Mouse (Mus musculus): ENCODE measurements around the gene Vcl. TPM values are rescaled to one million over a fixed set of nuclear protein-coding genes. Genes with fewer than 3 reads are reported as not detected.

Vcl gene
- polyA plus RNA-seq, 1 experiment from 2014 or later = 57.7 TPM

DNA sequence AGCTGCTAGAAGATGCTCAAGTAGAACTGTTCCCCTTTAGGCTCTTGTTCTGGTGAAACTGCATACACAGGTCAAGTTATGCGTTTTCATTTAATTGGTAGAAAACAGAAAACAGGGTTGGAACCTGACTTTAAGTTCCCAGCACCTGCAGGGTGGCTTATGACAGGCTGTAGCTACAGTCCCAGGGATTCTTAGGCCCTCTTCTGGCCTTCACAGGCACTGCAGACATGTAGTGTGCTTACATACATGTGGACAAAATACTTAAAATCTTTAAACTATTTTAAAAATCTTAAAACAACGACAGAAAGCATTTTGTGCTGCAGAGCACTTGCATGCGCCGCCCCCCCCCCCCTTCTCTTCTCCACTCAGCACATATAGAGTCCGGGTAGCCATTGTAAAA is 140.4 kb downstream of the Vcl start:
- WGBS = 89% methylated on average over 5 of the region's 5 CpGs
- Histone ChIP-seq H3K27me3 (ENCODE audit: insufficient read depth, low read length) (no peaks in the 10 kb centered on the region), H3K4me1 (ENCODE audit: insufficient read depth, low read length) (peaks cover 9% of the 10 kb centered on the region), H3K27ac (ENCODE audit: low read length) (no peak overlapping the region), H3K36me3 (ENCODE audit: insufficient read depth, low read length) (no peaks in the 10 kb centered on the region), H3K4me3 (ENCODE audit: low read length) (no peak overlapping the region), H3K9me3 (ENCODE audit: low read length) (no peaks in the 10 kb centered on the region), H3K9ac (replicated peaks; ENCODE audit: low read length) (no peak overlapping the region), H3K4me2 (replicated peaks; ENCODE audit: low read depth, low read length) (no peak overlapping the region)
- no peak for ATAC-seq (ENCODE audit: low FRiP score, low TSS enrichment)

DNA sequence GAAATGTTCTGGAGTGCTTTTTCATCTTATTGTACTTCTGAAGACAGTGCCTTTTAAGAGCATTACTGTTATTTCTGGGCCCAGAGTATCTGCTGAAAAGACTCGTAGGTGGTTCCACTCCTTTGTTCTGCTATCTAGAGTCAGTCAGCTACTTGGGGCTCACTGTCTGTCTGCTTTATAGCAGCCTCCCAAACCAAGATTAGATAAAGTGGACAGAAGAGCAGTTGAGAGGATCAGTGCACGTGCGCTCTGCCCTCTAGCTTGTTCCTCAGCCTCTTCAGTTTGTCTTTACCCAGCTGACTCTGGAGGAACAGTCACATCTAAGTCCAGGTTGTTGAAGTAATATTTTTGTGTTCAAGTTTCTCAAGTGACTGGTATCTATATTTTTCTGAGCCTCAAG is 144.8 kb downstream of the Vcl start:
- Histone ChIP-seq H3K9ac (replicated peaks; ENCODE audit: low read length) (no peak overlapping the region), H3K4me3 (ENCODE audit: low read length) (no peak overlapping the region), H3K4me2 (replicated peaks; ENCODE audit: low read depth, low read length) (no peak overlapping the region), H3K27me3 (ENCODE audit: insufficient read depth, low read length) (no peaks in the 10 kb centered on the region), H3K36me3 (ENCODE audit: insufficient read depth, low read length) (no peaks in the 10 kb centered on the region), H3K27ac (ENCODE audit: low read length) (no peak overlapping the region), H3K4me1 (ENCODE audit: insufficient read depth, low read length) (peaks cover 17% of the 10 kb centered on the region), H3K9me3 (ENCODE audit: low read length) (no peaks in the 10 kb centered on the region)
- 80% methylated on average over 3 of the region's 3 CpGs for WGBS
- ATAC-seq (ENCODE audit: low FRiP score, low TSS enrichment) = no peak

DNA sequence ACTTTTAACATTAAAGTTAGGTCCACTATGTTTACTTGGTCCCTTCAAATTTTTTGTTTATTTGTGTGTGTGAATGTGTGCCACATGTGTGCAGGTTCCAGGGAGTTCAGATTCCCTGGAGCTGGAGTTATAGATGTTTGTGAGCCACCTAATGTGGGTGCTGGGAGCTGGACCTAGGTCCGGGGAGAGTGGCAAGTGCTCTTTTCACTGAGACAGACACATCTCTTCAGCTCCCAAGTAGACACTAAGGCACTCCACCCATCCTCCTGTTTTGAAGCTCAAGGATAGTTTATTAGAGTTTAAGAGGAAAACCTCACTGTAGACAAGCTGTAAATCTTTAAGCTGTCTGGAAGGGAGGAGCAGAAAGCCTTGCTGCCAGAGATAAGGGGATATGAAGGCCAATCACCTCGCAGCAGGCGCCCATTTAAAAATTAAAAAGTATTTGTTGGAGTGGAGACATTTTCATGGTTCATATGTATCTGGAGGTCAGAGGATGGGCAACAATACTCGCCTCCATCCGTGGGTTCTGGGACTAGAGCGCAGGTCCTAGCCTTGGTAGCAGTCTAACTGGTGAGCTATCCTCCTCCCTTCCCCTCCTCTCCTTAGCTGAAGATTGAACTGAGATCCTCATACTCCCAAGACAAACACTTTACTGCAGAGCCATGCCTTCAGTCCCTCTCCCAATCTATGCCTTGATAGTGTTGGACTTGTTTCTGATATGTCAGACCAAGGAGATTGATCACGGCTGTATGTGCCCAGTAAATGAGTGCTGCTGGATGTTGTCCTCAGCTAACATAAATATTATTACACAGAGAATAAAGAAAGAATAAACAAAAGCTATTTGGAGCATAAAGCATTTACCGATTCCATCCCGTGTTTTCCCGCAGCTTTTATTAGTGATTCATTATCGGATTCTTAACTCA is 145.5 kb downstream of the Vcl start:
- peak overlapping the region; percentile 81 for H3K4me2 ChIP-seq (replicated peaks; ENCODE audit: low read depth, low read length)
- no peaks in the 10 kb centered on the region for H3K27me3 ChIP-seq (ENCODE audit: insufficient read depth, low read length)
- H3K9me3 ChIP-seq (ENCODE audit: low read length) = no peaks in the 10 kb centered on the region
- no peak for ATAC-seq (ENCODE audit: low FRiP score, low TSS enrichment)
- peak overlapping the region; percentile 72; the same call in 1 of the 2 replicates for H3K4me3 ChIP-seq (ENCODE audit: low read length)
- 50% methylated on average over 11 of the region's 11 CpGs for WGBS
- peaks cover 19% of the 10 kb centered on the region for H3K4me1 ChIP-seq (ENCODE audit: insufficient read depth, low read length)
- H3K27ac ChIP-seq (ENCODE audit: low read length) = no peak overlapping the region; the same call in 1 of the 2 replicates
- H3K9ac ChIP-seq (replicated peaks; ENCODE audit: low read length) = peak overlapping the region; percentile 27; the same call in 1 of the 2 replicates
- no peaks in the 10 kb centered on the region for H3K36me3 ChIP-seq (ENCODE audit: insufficient read depth, low read length)

DNA sequence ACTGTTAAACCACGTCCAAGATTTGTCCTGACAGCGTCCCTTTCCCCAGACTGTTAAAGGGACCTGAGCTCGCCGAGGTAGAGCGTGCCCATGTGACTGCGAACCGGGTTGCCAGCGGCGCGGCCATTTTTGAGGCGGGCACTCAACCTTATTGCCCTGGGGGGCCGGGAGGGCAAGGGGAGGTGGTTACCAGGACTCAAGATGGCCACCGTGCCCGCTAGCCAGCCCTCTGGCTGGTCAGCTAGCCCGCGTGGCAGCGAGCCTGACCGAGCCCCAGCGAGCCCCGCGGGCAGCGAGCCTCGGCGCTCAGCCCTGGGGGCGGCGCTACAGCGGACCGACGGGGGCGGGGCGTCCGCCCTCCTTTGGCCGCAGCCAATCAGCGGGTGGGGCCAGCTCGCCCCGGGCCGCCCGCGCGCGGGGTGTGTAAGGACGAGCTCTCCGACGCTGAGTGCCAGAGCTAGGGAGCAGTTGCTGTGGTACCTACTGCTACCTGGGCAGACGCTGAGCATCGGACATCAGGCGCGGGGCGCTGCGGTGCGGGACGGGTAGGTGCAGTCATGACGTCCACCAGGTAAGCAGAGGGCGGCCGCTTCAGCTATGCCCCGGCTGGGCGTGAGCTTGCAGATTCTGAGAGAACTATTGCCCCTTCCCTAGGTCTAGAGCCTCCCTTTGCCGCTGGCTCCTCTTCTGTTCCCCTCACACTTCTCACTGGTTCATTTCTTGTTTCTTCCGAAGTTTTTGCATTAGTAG is 146.7 kb downstream of the Vcl start:
- H3K27ac ChIP-seq (ENCODE audit: low read length) = peak overlapping the region; percentile 76
- H3K9me3 ChIP-seq (ENCODE audit: low read length) = no peaks in the 10 kb centered on the region
- ATAC-seq (ENCODE audit: low FRiP score, low TSS enrichment) = peak; percentile 98
- H3K4me3 ChIP-seq (ENCODE audit: low read length) = peak overlapping the region; percentile 72
- peak overlapping the region; percentile 81 for H3K4me2 ChIP-seq (replicated peaks; ENCODE audit: low read depth, low read length)
- H3K4me1 ChIP-seq (ENCODE audit: insufficient read depth, low read length) = peaks cover 21% of the 10 kb centered on the region
- under 1% methylated on average over 58 of the region's 59 CpGs for WGBS
- no peaks in the 10 kb centered on the region for H3K27me3 ChIP-seq (ENCODE audit: insufficient read depth, low read length)
- no peaks in the 10 kb centered on the region for H3K36me3 ChIP-seq (ENCODE audit: insufficient read depth, low read length)
- peak overlapping the region; percentile 73 for H3K9ac ChIP-seq (replicated peaks; ENCODE audit: low read length)

DNA sequence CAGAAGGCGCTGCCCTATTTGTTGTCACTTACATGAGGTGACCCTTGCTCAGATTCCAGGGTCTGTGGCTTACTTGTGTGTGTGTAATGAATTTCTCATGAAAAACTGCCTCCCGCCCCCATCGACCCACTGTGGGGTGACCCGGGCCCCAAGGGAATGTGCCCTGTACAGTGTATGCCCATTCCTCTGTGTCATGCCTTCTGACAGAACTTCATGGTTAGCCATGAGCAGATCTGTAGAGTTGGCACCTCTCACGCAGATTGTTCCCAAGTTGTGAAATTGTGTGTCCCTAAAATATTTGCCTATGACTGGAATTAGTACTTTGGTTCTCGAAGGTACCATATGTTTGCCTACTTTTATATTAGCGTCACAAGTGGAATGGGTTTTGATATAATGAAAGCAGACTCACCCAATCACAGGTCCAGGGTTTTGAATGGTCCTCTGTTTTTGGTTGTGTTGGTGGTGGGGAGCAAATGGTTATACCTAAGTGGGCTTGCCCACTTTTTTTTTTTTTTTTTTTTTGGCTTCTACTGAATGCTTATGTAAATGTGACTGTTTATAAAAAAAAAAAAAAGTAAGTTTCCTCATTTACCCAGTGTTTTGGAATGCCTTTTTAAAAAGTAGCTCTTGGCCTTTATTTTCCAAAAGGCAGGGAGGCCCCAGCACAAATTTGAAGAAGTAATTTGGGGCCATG is 147.4 kb downstream of the Vcl start:
- Histone ChIP-seq H3K4me1 (ENCODE audit: insufficient read depth, low read length) (peaks cover 21% of the 10 kb centered on the region), H3K9me3 (ENCODE audit: low read length) (no peaks in the 10 kb centered on the region), H3K4me3 (ENCODE audit: low read length) (peak overlapping the region; percentile 72), H3K27me3 (ENCODE audit: insufficient read depth, low read length) (no peaks in the 10 kb centered on the region), H3K4me2 (replicated peaks; ENCODE audit: low read depth, low read length) (peak overlapping the region; percentile 81), H3K36me3 (ENCODE audit: insufficient read depth, low read length) (no peaks in the 10 kb centered on the region), H3K27ac (ENCODE audit: low read length) (peak overlapping the region; percentile 52), H3K9ac (replicated peaks; ENCODE audit: low read length) (peak overlapping the region; percentile 73)
- peak; percentile 37 for ATAC-seq (ENCODE audit: low FRiP score, low TSS enrichment)
- WGBS = 48% methylated on average over 7 of the region's 7 CpGs

DNA sequence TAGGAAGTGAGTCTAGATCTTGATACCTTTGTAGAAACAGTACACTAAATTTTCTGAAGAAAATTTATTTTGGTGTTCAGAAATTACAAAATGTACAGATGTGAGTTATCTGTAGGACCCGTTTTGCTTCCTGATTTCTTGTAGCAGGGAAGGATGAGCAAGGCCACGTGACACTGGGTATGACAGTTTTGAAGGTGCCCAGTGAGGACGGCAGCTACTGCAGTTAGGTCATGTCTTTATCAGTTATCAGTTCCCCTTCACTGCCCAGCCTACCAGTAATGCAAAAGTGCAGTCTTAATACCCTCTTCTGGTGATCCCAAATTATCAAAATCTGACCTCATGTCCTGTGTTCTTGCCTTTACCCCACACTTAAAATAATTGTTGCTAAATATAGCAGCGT is 148.7 kb downstream of the Vcl start:
- no peaks in the 10 kb centered on the region for H3K36me3 ChIP-seq (ENCODE audit: insufficient read depth, low read length)
- ATAC-seq (ENCODE audit: low FRiP score, low TSS enrichment) = no peak
- H3K4me2 ChIP-seq (replicated peaks; ENCODE audit: low read depth, low read length) = no peak overlapping the region
- no peak overlapping the region for H3K4me3 ChIP-seq (ENCODE audit: low read length)
- no peak overlapping the region for H3K27ac ChIP-seq (ENCODE audit: low read length)
- no peaks in the 10 kb centered on the region for H3K9me3 ChIP-seq (ENCODE audit: low read length)
- 82% methylated on average over 4 of the region's 4 CpGs for WGBS
- H3K4me1 ChIP-seq (ENCODE audit: insufficient read depth, low read length) = peaks cover 21% of the 10 kb centered on the region
- no peak overlapping the region for H3K9ac ChIP-seq (replicated peaks; ENCODE audit: low read length)
- no peaks in the 10 kb centered on the region for H3K27me3 ChIP-seq (ENCODE audit: insufficient read depth, low read length)

DNA sequence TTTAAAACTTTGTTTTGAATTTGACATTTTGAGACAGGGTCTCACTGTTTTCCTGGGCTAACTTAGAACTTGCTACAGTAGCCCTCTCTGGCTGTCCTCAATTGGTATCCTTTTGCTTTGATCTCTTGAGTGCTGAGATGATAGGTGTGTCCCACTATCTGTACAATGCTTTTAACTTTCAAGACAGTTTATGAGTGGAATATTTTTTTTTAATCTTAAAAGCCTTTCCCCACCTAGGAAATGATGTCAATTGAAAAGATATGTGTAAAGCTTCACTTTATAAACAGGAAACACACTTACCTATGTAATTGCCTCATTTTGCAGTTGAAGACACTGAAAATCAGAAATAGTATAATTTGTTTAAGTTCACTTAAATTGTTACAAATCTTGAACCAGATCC is 149.3 kb downstream of the Vcl start:
- no peaks in the 10 kb centered on the region for H3K36me3 ChIP-seq (ENCODE audit: insufficient read depth, low read length)
- no peak overlapping the region for H3K4me2 ChIP-seq (replicated peaks; ENCODE audit: low read depth, low read length)
- peaks cover 21% of the 10 kb centered on the region for H3K4me1 ChIP-seq (ENCODE audit: insufficient read depth, low read length)
- no peak for ATAC-seq (ENCODE audit: low FRiP score, low TSS enrichment)
- no peaks in the 10 kb centered on the region for H3K9me3 ChIP-seq (ENCODE audit: low read length)
- no peak overlapping the region for H3K9ac ChIP-seq (replicated peaks; ENCODE audit: low read length)
- no peak overlapping the region for H3K4me3 ChIP-seq (ENCODE audit: low read length)
- H3K27ac ChIP-seq (ENCODE audit: low read length) = no peak overlapping the region
- H3K27me3 ChIP-seq (ENCODE audit: insufficient read depth, low read length) = no peaks in the 10 kb centered on the region

DNA sequence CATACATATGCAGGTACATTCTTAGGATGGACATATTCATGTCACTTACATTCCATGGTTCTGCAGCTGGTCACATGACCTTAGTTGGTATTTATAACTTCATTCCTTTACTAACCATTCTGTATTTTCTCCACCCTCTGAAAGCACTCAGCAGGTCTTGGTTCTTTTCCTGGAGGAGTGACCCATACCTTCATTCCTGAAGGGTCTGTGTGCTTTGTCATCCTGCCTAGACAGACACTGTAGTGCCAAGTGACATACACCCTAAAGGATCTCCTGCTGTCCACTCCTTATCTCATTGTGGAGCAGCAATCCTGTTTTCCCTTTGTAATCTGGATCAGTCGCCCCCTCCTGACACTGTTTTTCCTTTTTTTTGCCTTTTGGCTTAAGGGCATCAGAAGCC is 153.6 kb downstream of the Vcl start:
- Histone ChIP-seq H3K27ac (ENCODE audit: low read length) (no peak overlapping the region), H3K4me3 (ENCODE audit: low read length) (no peak overlapping the region), H3K27me3 (ENCODE audit: insufficient read depth, low read length) (no peaks in the 10 kb centered on the region), H3K9me3 (ENCODE audit: low read length) (no peaks in the 10 kb centered on the region), H3K9ac (replicated peaks; ENCODE audit: low read length) (no peak overlapping the region), H3K4me2 (replicated peaks; ENCODE audit: low read depth, low read length) (no peak overlapping the region), H3K4me1 (ENCODE audit: insufficient read depth, low read length) (peaks cover 22% of the 10 kb centered on the region), H3K36me3 (ENCODE audit: insufficient read depth, low read length) (no peaks in the 10 kb centered on the region)
- 77% methylated on average over 1 of the region's 1 CpGs for WGBS
- no peak for ATAC-seq (ENCODE audit: low FRiP score, low TSS enrichment)

All from kidney, embryonic 16.5 days (tissue).